Mouse (Mus musculus): Measurements from ENCODE around the gene Fam198a. TPM values are rescaled to one million over a fixed set of nuclear protein-coding genes. Genes with fewer than 3 reads are reported as not detected.

Fam198a gene
- polyA plus RNA-seq, 1 experiment from 2014 or later = 2.1 TPM

DNA sequence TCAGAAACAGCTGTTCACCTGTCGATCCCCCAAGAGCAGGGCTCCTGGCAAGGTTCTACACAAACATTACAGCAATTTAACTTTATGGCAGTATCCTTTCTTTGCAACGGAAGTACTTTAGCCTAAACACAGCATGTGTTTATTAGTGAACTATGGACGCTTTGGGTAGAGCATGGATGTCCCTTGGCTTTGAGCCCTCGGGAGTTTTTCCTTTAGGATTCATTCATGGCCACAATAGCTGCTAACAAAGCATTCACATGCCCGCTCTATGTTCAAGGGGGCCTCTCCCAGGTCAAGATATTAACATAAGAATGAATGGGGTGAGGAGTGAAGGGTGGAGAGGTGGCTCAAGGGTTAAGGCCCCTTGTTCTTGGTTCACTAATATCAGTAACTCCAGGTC is 38.7 kb downstream of the Fam198a start:
- Histone ChIP-seq H3K27ac (replicated peaks) (no peak overlapping the region), H3K9me3 (no peaks in the 10 kb centered on the region), H3K4me3 (no peak overlapping the region), H3K9ac (no peak overlapping the region), H3K36me3 (no peaks in the 10 kb centered on the region), H3K27me3 (no peaks in the 10 kb centered on the region), H3K4me2 (no peak overlapping the region), H3K4me1 (replicated peaks) (peaks cover 15% of the 10 kb centered on the region)
- ATAC-seq (ENCODE audit: low FRiP score, low read depth) = no peak
- WGBS = 17% methylated on average over 5 of the region's 5 CpGs

DNA sequence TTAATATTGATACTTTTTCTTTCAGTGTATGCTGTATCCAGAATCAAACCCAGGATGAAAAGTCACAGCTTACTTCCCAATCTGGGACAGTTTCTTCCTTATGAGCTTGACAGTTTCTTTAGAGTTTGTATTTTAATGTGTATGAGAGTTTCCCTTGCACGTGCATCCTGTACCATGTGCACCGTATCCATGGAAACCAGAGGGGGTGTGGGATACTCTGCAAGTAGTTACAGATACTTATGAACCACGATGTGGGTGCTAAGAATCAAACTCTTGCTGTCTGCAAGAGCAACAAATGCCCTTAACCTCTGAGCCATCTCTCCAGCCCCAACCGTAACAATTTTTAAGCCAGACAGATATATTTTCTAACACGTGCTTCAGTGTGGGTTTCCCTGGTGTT is 40.3 kb downstream of the Fam198a start:
- H3K9me3 ChIP-seq = no peaks in the 10 kb centered on the region
- H3K9ac ChIP-seq = no peak overlapping the region
- no peaks in the 10 kb centered on the region for H3K36me3 ChIP-seq
- no peak for ATAC-seq (ENCODE audit: low FRiP score, low read depth)
- WGBS = 56% methylated on average over 5 of the region's 5 CpGs
- no peak overlapping the region for H3K4me2 ChIP-seq
- H3K4me1 ChIP-seq (replicated peaks) = peaks cover 19% of the 10 kb centered on the region
- no peaks in the 10 kb centered on the region for H3K27me3 ChIP-seq
- H3K27ac ChIP-seq (replicated peaks) = no peak overlapping the region
- no peak overlapping the region for H3K4me3 ChIP-seq

DNA sequence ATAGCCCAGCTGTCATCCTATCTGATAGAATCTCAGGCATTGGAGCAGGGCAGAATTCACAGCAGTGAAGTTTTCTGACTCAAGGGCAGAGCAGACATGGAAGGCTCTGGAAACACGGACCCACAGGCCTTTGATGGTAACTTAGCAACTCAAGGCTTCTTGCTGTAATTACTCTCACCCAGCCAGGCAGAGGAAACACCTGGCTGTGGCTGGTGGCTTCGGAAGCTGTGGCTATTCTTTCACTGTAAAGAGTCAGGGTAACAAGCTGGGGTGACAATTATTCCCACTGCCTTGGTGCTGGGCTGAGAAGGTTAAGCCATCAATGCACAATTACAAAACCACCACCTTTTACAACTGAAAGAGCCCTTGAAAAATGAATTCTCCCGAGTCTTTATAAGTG is 42.3 kb downstream of the Fam198a start:
- whole genome bisulfite sequencing = 74% methylated on average over 3 of the region's 3 CpGs
- Histone ChIP-seq H3K4me3 (no peak overlapping the region), H3K4me2 (no peak overlapping the region), H3K27ac (replicated peaks) (no peak overlapping the region), H3K9ac (no peak overlapping the region), H3K9me3 (no peaks in the 10 kb centered on the region), H3K27me3 (no peaks in the 10 kb centered on the region), H3K36me3 (no peaks in the 10 kb centered on the region), H3K4me1 (replicated peaks) (peaks cover 19% of the 10 kb centered on the region)
- no peak for ATAC-seq (ENCODE audit: low FRiP score, low read depth)

DNA sequence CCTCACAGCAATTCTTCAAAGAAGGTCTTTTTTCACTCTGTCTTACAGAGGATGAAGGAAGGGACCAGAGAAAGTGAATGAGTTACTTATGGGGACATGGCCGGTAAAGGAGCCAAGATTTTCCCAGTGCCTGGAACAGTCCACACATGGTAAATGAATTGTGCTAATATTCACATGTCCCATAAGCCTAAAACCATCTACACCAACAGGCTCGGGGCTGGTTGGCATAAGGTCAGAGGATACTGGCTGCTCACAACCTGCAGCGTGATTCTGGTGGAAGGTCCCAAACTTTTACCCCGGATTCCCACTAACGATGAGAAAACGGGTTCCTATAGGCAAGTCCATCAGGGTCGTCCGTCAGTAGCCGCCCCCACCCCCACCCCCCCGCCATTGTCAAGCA is 44.3 kb downstream of the Fam198a start:
- Histone ChIP-seq H3K27me3 (no peaks in the 10 kb centered on the region), H3K27ac (replicated peaks) (no peak overlapping the region), H3K9me3 (no peaks in the 10 kb centered on the region), H3K4me2 (peak overlapping the region; percentile 85), H3K4me3 (peak overlapping the region; percentile 75), H3K4me1 (replicated peaks) (peaks cover 19% of the 10 kb centered on the region), H3K9ac (peak overlapping the region; percentile 85), H3K36me3 (no peaks in the 10 kb centered on the region)
- WGBS = 10% methylated on average over 10 of the region's 10 CpGs
- 0 out of 2 replicates have a peak, but pooled peaks have one; percentile 3 for ATAC-seq (ENCODE audit: low FRiP score, low read depth)

DNA sequence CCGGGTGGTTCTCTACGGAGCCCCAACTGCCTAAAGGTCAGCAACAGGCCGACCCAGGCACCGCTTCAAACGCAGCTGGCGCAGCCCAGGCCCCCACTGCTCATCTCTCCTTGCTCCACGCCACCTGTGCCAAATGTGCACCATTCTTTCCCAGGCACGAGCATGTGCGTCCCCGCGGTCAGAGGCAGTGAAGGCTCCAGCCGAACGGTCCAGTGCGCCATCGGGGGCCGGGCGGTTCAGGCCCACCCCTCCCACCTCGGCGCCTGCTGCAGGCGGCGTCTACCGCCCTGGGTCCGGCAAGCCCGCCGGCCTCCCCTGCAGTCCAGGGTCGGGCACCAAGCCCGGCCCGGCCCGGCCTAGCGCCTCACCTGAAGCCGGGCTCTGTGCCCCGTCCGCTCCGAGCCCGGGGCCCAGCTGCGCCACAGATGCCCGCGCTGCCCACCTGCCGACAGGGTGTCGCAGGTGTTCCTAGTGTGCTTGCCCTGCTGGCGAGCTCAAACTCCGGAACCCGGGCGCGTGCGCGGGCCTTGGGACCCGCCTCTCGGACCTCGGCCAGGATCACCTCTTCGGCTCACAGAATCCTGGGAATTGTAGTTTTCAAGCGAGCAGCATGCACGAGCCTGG is 44.8 kb downstream of the Fam198a start:
- Histone ChIP-seq H3K9ac (peak overlapping the region; percentile 85), H3K36me3 (no peaks in the 10 kb centered on the region), H3K9me3 (no peaks in the 10 kb centered on the region), H3K27me3 (no peaks in the 10 kb centered on the region), H3K27ac (replicated peaks) (peak overlapping the region; percentile 55; the same call in 1 of the 2 replicates), H3K4me2 (peak overlapping the region; percentile 85), H3K4me1 (replicated peaks) (peaks cover 19% of the 10 kb centered on the region), H3K4me3 (peak overlapping the region; percentile 75)
- WGBS = 1% methylated on average over 53 of the region's 53 CpGs
- ATAC-seq (ENCODE audit: low FRiP score, low read depth) = peak; percentile 89

DNA sequence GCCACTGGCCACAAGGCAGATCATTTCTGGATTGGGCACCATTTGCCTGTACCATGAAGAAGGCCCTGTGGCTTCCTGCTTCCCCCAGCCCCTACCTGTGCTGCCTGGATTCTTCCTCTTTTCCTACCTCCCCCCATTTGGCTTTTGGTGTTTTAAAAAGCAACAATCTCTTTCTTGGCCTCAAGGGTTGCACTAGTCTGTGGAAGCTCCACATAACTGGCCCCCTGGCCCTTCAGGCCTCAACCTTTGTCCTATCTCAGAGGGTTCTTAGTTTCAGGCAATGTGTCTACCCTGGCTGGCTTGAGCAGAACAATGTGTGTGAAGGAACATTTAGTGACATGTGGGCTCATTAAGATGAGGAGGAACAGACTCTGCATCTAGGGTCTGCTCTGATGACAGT is 46.2 kb downstream of the Fam198a start, which contains the start of gene Pomgnt2:
Gene Pomgnt2, minus strand, starts transcription at position 101 of the 400 bp plus-strand sequence.
- Histone ChIP-seq H3K27ac (replicated peaks) (no peak within 1 kb of the TSS), H3K36me3 (no peaks in the 10 kb centered on the region), H3K9ac (no peak within 1 kb of the TSS; the same call in 1 of the 2 replicates), H3K4me1 (replicated peaks) (peaks cover 19% of the 10 kb centered on the region), H3K27me3 (no peaks in the 10 kb centered on the region), H3K4me2 (no peak within 1 kb of the TSS), H3K9me3 (no peaks in the 10 kb centered on the region), H3K4me3 (peak within 1 kb of the TSS; percentile 75)
- no peak for ATAC-seq (ENCODE audit: low FRiP score, low read depth)

DNA sequence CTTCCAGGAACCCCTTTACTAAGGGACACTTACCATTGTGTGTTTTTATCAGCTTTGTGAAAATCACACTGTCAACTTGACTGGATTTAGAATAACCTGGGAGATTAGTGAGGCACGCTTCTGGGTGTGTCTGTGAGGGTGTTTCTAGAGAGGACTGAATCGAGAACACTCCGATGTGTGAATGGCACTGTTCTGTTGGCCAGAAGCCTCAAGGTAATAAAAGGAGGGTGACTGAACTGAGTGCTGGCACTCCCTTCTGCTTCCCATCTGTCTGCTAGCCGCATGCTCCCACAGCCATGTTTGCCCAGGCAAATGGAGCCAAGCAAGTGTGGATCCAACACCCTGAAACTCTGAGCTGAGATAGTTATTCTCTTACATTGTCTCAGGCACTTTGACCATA is 47.2 kb downstream of the Fam198a start:
- H3K9ac ChIP-seq = no peak overlapping the region
- no peak overlapping the region for H3K4me2 ChIP-seq
- 80% methylated on average over 4 of the region's 4 CpGs for WGBS
- no peak overlapping the region for H3K27ac ChIP-seq (replicated peaks)
- H3K9me3 ChIP-seq = no peaks in the 10 kb centered on the region
- H3K4me3 ChIP-seq = no peak overlapping the region
- no peaks in the 10 kb centered on the region for H3K27me3 ChIP-seq
- ATAC-seq (ENCODE audit: low FRiP score, low read depth) = no peak
- peaks cover 19% of the 10 kb centered on the region for H3K4me1 ChIP-seq (replicated peaks)
- no peaks in the 10 kb centered on the region for H3K36me3 ChIP-seq

DNA sequence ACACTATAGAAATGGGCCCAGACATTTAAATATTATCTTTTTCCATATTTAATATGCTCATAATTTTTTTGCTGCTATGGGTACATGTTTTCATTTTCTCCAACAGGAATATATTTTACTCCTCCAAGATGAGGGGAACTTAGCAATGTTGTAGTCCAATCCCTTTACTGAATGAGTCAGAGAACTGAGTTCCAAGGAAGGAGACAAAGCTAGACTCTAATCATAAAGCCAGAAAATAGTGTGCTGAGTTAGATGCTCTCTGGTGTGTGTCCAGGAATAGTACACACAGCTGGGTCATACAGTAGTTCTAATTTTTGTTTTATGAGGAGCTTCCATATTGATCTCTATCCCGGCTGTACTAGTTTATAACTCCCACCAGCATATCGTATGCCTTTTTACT is 55.4 kb downstream of the Fam198a start:
- Histone ChIP-seq H3K27me3 (no peaks in the 10 kb centered on the region), H3K9me3 (no peaks in the 10 kb centered on the region), H3K4me2 (no peak overlapping the region), H3K27ac (replicated peaks) (no peak overlapping the region), H3K4me1 (replicated peaks) (peaks cover 11% of the 10 kb centered on the region), H3K4me3 (no peak overlapping the region), H3K9ac (no peak overlapping the region), H3K36me3 (no peaks in the 10 kb centered on the region)
- no peak for ATAC-seq (ENCODE audit: low FRiP score, low read depth)
- 88% methylated on average over 2 of the region's 2 CpGs for WGBS

DNA sequence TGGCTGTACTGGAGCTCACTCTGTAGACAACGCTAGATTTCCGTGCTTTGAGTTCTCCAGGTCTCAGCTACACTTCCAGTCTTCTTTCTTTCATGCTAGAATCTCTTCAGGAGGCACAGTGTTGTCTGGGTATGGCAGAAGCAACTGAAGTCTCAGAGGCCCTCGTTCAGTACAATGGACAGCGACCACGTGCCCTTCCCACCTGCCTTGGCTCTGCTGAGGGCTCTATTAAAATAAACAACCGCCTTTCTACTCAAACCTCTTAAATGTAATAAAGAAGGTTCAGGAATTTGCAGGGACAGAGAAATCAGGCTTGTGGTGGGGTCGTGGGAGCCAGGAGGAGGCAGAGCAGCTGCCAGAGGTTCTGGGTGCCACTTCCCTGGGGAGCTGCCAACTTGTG is 55.8 kb downstream of the Fam198a start:
- ATAC-seq (ENCODE audit: low FRiP score, low read depth) = no peak
- no peak overlapping the region for H3K27ac ChIP-seq (replicated peaks)
- H3K4me1 ChIP-seq (replicated peaks) = peaks cover 11% of the 10 kb centered on the region
- WGBS = 18% methylated on average over 7 of the region's 7 CpGs
- no peaks in the 10 kb centered on the region for H3K27me3 ChIP-seq
- H3K36me3 ChIP-seq = no peaks in the 10 kb centered on the region
- no peak overlapping the region for H3K9ac ChIP-seq
- H3K9me3 ChIP-seq = no peaks in the 10 kb centered on the region
- H3K4me3 ChIP-seq = no peak overlapping the region
- H3K4me2 ChIP-seq = no peak overlapping the region

DNA sequence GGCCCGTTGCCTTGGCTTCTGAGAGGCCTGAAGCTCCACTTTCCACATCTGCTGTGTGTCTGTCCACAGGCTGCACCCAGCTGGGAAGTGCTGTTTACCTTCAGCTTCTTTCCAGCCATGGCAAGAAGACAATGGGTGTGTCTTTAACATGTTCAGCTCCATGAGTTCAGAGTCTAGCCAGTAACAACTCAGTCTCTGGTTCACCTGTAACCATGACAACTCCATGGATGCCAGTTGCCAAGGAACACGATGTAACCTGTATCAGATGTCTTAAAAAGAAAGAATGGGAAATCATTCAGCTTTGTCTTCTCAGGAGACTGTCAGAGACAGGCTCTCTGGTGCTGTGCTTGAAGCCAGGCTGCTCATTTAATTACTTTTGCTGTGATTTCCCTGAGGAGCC is 58.1 kb downstream of the Fam198a start:
- H3K4me3 ChIP-seq = no peak overlapping the region
- H3K4me2 ChIP-seq = no peak overlapping the region
- no peaks in the 10 kb centered on the region for H3K36me3 ChIP-seq
- H3K27ac ChIP-seq (replicated peaks) = peak overlapping the region; percentile 44; the same call in 1 of the 2 replicates
- H3K9me3 ChIP-seq = no peaks in the 10 kb centered on the region
- H3K27me3 ChIP-seq = no peaks in the 10 kb centered on the region
- peak; percentile 85 for ATAC-seq (ENCODE audit: low FRiP score, low read depth)
- peaks cover 11% of the 10 kb centered on the region for H3K4me1 ChIP-seq (replicated peaks)
- no peak overlapping the region for H3K9ac ChIP-seq
- 14% methylated on average over 2 of the region's 2 CpGs for WGBS

DNA sequence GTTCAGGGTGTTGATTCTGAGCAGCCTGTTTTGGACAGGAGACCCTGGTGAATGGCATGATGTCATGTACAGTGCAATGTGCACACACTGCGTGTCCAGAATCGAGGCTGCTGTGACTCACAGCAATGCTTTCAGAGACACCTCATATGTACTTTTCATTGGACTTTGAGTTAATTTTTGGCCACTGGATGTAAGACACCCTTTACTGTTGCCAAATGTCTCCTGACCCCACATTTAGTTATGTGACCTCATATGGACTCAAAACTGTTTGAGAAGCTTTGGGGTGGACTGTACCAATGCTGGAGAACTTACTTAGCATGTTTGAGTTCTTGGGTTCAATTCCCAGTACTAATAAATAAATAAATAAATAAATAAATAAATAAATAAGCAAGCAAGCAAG is 60.0 kb downstream of the Fam198a start:
- Histone ChIP-seq H3K27ac (replicated peaks) (no peak overlapping the region), H3K27me3 (no peaks in the 10 kb centered on the region), H3K36me3 (no peaks in the 10 kb centered on the region), H3K4me1 (replicated peaks) (peaks cover 11% of the 10 kb centered on the region), H3K9ac (no peak overlapping the region), H3K4me2 (no peak overlapping the region), H3K4me3 (no peak overlapping the region), H3K9me3 (no peaks in the 10 kb centered on the region)
- 94% methylated on average over 2 of the region's 2 CpGs for WGBS
- ATAC-seq (ENCODE audit: low FRiP score, low read depth) = no peak

DNA sequence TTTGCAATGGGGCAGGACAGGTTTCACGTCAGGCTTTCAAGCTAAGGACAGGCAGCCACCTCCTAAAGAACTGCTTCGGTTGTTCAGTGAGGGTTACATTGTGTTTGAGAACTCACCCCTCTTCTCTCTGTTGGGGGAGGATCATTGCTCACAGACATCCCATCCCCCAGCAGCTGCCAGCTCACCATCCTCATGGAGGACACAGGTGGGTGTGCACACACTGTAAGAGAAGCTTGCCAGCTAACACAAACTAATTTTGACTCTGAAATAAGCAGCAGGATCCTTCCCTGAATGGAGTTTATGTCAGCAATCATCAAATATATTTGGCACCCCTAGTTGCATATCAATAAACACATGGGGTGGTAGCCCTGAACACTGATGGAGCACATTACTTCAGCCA is 62.0 kb downstream of the Fam198a start:
- no peaks in the 10 kb centered on the region for H3K27me3 ChIP-seq
- H3K9me3 ChIP-seq = no peaks in the 10 kb centered on the region
- H3K4me2 ChIP-seq = no peak overlapping the region
- H3K9ac ChIP-seq = no peak overlapping the region
- H3K27ac ChIP-seq (replicated peaks) = no peak overlapping the region
- ATAC-seq (ENCODE audit: low FRiP score, low read depth) = no peak
- no peak overlapping the region for H3K4me3 ChIP-seq
- no peaks in the 10 kb centered on the region for H3K36me3 ChIP-seq
- 88% methylated on average over 2 of the region's 2 CpGs for WGBS
- peaks cover 11% of the 10 kb centered on the region for H3K4me1 ChIP-seq (replicated peaks)

DNA sequence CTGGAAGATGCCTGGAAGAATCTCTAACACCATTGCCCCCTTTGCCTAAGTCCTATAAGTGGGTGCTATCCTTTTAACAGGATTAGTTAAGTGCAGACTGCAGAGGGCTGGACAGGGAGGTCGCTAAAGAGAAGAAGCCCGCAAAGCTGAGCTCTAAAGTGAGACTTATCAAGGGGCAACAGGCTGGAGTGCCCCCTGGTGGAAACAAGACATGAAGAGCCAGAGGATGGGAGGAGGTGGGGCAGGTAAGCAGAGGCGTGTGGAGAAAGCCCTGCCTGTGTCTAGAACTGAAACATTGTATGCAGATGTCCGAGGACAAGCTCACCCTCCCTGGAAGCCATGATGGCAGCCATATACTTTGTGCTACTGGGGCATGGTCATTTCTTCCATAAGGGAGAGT is 62.8 kb downstream of the Fam198a start:
- no peak for ATAC-seq (ENCODE audit: low FRiP score, low read depth)
- peaks cover 8% of the 10 kb centered on the region for H3K4me1 ChIP-seq (replicated peaks)

More for the DNA sequence above, 62.8 kb downstream of the Fam198a start:
- no peaks in the 10 kb centered on the region for H3K9me3 ChIP-seq
- H3K4me3 ChIP-seq = no peak overlapping the region
- 85% methylated on average over 4 of the region's 4 CpGs for WGBS
- no peaks in the 10 kb centered on the region for H3K27me3 ChIP-seq
- H3K27ac ChIP-seq (replicated peaks) = no peak overlapping the region
- H3K9ac ChIP-seq = no peak overlapping the region
- no peak overlapping the region for H3K4me2 ChIP-seq
- H3K36me3 ChIP-seq = no peaks in the 10 kb centered on the region

Data from hindbrain, embryonic 15.5 days (tissue).